Mouse (Mus musculus) MEL (cell line): Measurements from ENCODE around the gene Zfp78. TPM values are rescaled to one million over a fixed set of nuclear protein-coding genes. Genes with fewer than 3 reads are reported as not detected.

ENCODE experiments used
- DNase-seq: peaks from one replicate; pipeline ENCODE4 v3.0.0; 2011; ENCODE audit warnings: low read depth, low spot score
- H3K27ac ChIP-seq: 2 replicates; pipeline ENCODE4 v1.5.1; 2012; ENCODE audit warnings: low read depth, mild to moderate bottlenecking, control low read depth, low read length, moderate library complexity; ENCODE audit not compliant: control insufficient read depth
- H3K27me3 ChIP-seq, 2 experiments: fragments of 150-350 bp in 1 of 2; sonication (generic) in 1 of 2; 2 replicates each; pipeline ENCODE4 v1.6.1; 2012; ENCODE audit warnings: low read length in 2 of 2, mild to moderate bottlenecking in 2 of 2, improper control_type of control experiment in 1 of 2, moderate library complexity in 1 of 2; ENCODE audit not compliant: insufficient read depth in 2 of 2, control insufficient read depth in 1 of 2
- H3K36me3 ChIP-seq, 2 experiments: 2 replicates each; pipeline ENCODE4 v1.6.1; 2012 to 2014; ENCODE audit warnings: low read length in 2 of 2, improper control_type of control experiment in 1 of 2, inconsistent platforms in 1 of 2, mild to moderate bottlenecking in 1 of 2; ENCODE audit not compliant: insufficient read depth in 2 of 2, control insufficient read depth in 1 of 2
- H3K4me1 ChIP-seq, 2 experiments: fragments of 150-350 bp in 1 of 2; sonication (generic) in 1 of 2; 2 replicates each; pipeline ENCODE4 v1.6.1; 2012; ENCODE audit warnings: low read length in 2 of 2, improper control_type of control experiment in 1 of 2, mild to moderate bottlenecking in 1 of 2; ENCODE audit not compliant: insufficient read depth in 2 of 2, control insufficient read depth in 1 of 2
- H3K4me3 ChIP-seq, 2 experiments: fragments of 150-350 bp in 1 of 2; sonication (generic) in 1 of 2; 2 replicates each; pipeline ENCODE4 v1.5.1; 2012; ENCODE audit warnings: low read depth in 2 of 2, low read length in 2 of 2, mild to moderate bottlenecking in 2 of 2, moderate library complexity in 2 of 2, control low read depth in 1 of 2, improper control_type of control experiment in 1 of 2; ENCODE audit not compliant: control insufficient read depth in 1 of 2, insufficient read depth in 1 of 2
- H3K79me2 ChIP-seq: 2 replicates; pipeline ENCODE4 v1.6.1; 2012; ENCODE audit warnings: mild to moderate bottlenecking, low read length, moderate library complexity; ENCODE audit not compliant: control insufficient read depth, poor library complexity, insufficient read depth
- H3K9ac ChIP-seq: 2 replicates; pipeline ENCODE4 v1.6.1; 2012; ENCODE audit warnings: low read depth, mild to moderate bottlenecking, control low read depth, low read length, moderate library complexity; ENCODE audit not compliant: control insufficient read depth, poor library complexity, severe bottlenecking
- H3K9me3 ChIP-seq: fragments of 150-350 bp; sonication (generic); replicated peaks from 2 replicates; pipeline ENCODE4 v1.6.1; 2012; ENCODE audit warnings: mild to moderate bottlenecking, low read length, improper control_type of control experiment, moderate library complexity; ENCODE audit not compliant: insufficient read depth
- E2F4 ChIP-seq: IDR thresholded peaks from 2 replicates; pipeline ENCODE4 v1.6.1; 2011; ENCODE audit warnings: low read depth, low read length, improper control_type of control experiment, borderline replicate concordance
- ETS1 ChIP-seq: IDR thresholded peaks from 2 replicates; pipeline ENCODE4 v1.6.1; 2012; ENCODE audit warnings: low read depth, mild to moderate bottlenecking, inconsistent platforms, low read length, improper control_type of control experiment, moderate library complexity
- GABPA ChIP-seq: IDR thresholded peaks from 2 replicates; pipeline ENCODE4 v1.6.1; 2012; ENCODE audit warnings: low read depth, mild to moderate bottlenecking, inconsistent platforms, low read length, improper control_type of control experiment, moderate library complexity
- GATA1 ChIP-seq: IDR thresholded peaks from 2 replicates; pipeline ENCODE4 v1.6.1; 2011; ENCODE audit warnings: low read depth, low read length, improper control_type of control experiment
- MAZ ChIP-seq: IDR thresholded peaks from 2 replicates; pipeline ENCODE4 v1.6.1; 2012; ENCODE audit warnings: low read depth, mild to moderate bottlenecking, inconsistent platforms, low read length, improper control_type of control experiment
- MXI1 ChIP-seq: IDR thresholded peaks from 2 replicates; pipeline ENCODE4 v1.6.1; 2011; ENCODE audit warnings: mild to moderate bottlenecking, low read depth, low read length, improper control_type of control experiment
- NELFE ChIP-seq: IDR thresholded peaks from 2 replicates; pipeline ENCODE4 v1.6.1; 2011; ENCODE audit warnings: low read depth, low read length, improper control_type of control experiment
- NRF1 ChIP-seq: IDR thresholded peaks from 2 replicates; pipeline ENCODE4 v1.6.1; 2014; ENCODE audit warnings: low read depth, mild to moderate bottlenecking, inconsistent platforms, low read length, improper control_type of control experiment, moderate library complexity; ENCODE audit not compliant: poor library complexity, insufficient read depth, severe bottlenecking
- POLR2A ChIP-seq, 2 experiments: IDR thresholded peaks; 2 replicates each; pipeline ENCODE4 v1.6.1; 2011 to 2012; ENCODE audit warnings: low read length in 2 of 2, mild to moderate bottlenecking in 2 of 2, control low read depth in 1 of 2, improper control_type of control experiment in 1 of 2, low read depth in 1 of 2, moderate library complexity in 1 of 2; ENCODE audit not compliant: control insufficient read depth in 1 of 2, insufficient read depth in 1 of 2, poor library complexity in 1 of 2
- POLR2AphosphoS2 ChIP-seq: IDR thresholded peaks from 2 replicates; pipeline ENCODE4 v1.6.1; 2011; ENCODE audit warnings: low read length, improper control_type of control experiment
- RCOR1 ChIP-seq: IDR thresholded peaks from 2 replicates; pipeline ENCODE4 v1.6.1; 2012; ENCODE audit warnings: low read depth, mild to moderate bottlenecking, inconsistent platforms, low read length, improper control_type of control experiment
- SIN3A ChIP-seq: IDR thresholded peaks from 2 replicates; pipeline ENCODE4 v1.6.1; 2012; ENCODE audit warnings: low read length, improper control_type of control experiment, inconsistent platforms
- SMC3 ChIP-seq: IDR thresholded peaks from 2 replicates; pipeline ENCODE4 v1.6.1; 2011; ENCODE audit warnings: low read depth, low read length, improper control_type of control experiment
- TAL1 ChIP-seq: IDR thresholded peaks from 2 replicates; pipeline ENCODE4 v1.6.1; 2012; ENCODE audit warnings: mild to moderate bottlenecking, inconsistent platforms, low read length, moderate library complexity, mixed read lengths
- TCF12 ChIP-seq: IDR thresholded peaks from 2 replicates; pipeline ENCODE4 v1.6.1; 2014; ENCODE audit warnings: low read depth, mild to moderate bottlenecking, inconsistent platforms, low read length, improper control_type of control experiment, moderate library complexity
- UBTF ChIP-seq: IDR thresholded peaks from 2 replicates; pipeline ENCODE4 v1.6.1; 2012; ENCODE audit warnings: low read depth, mild to moderate bottlenecking, inconsistent platforms, low read length, improper control_type of control experiment, moderate library complexity, borderline replicate concordance; ENCODE audit not compliant: insufficient read depth
- USF2 ChIP-seq, 2 experiments: IDR thresholded peaks; 2 replicates each; pipeline ENCODE4 v1.6.1; 2011 to 2012; ENCODE audit warnings: improper control_type of control experiment in 2 of 2, low read length in 2 of 2, borderline replicate concordance in 1 of 2, inconsistent platforms in 1 of 2, low read depth in 1 of 2, mild to moderate bottlenecking in 1 of 2; ENCODE audit not compliant: insufficient read depth in 1 of 2
- ZMIZ1 ChIP-seq: IDR thresholded peaks from 2 replicates; pipeline ENCODE4 v1.6.1; 2012; ENCODE audit warnings: low read depth, mild to moderate bottlenecking, inconsistent platforms, low read length, improper control_type of control experiment, moderate library complexity
- ZNF384 ChIP-seq: IDR thresholded peaks from 2 replicates; pipeline ENCODE4 v1.6.1; 2012; ENCODE audit warnings: low read depth, mild to moderate bottlenecking, inconsistent platforms, low read length, improper control_type of control experiment
- polyA plus RNA-seq, 2 experiments: library from polyadenylated mRNA; stranded (reverse) in 1 of 2; unstranded in 1 of 2; fragments of >175 nt in 1 of 2; fragments of >200 nt in 1 of 2; gene quantifications; 2 replicates each; pipeline versions ENCODE4 v1.2.1 to v1.2.4; 2012; ENCODE audit warnings: low replicate concordance in 2 of 2, low read depth in 1 of 2; ENCODE audit not compliant: insufficient read length in 2 of 2, insufficient read depth in 1 of 2, missing spikeins in 1 of 2
- total RNA-seq: library from RNA; depleted of rRNA; stranded (reverse); fragments of 300-350 nt; gene quantifications from 2 replicates; pipeline ENCODE4 v1.2.3, GENCODE M21; 2012; rRNA removed

Gene Zfp78
- total RNA-seq (0.42 and 0.50 TPM in 2 replicates), polyA plus RNA-seq (under 1 TPM in 1 of 2 experiments, not detected in 1; 0.67 TPM)

DNA sequence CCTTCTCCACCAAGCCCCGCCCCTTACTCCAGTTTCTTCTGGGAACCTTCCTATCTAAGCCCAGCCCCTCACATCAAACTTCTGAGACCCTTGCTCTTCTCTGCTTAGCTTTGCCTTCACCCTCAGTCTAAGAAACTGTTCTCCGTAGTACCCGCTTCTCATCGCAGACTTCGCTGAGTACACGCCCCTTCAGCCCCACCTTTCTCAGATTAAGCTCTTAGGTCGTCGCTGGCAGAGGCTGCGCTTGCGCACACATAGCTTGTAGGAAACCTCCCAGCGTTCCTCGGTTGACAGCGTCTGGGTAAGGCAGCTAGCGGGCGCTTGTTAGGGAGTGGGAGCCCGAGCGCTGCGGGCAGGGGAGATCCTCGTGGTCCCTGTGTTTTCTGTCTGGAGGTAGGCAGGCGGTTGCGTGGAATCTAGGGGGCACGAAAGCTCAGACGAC is at the start of gene Zfp78:
Gene Zfp78, plus strand, starts transcription at position 234 of the 442 bp plus-strand sequence.
- H3K4me1 ChIP-seq: peaks cover 2 to 5% of the 10 kb centered on the region in 2 experiments; a peak in 3 of 4 replicates
- peak; percentile 97 for DNase-seq
- TF ChIP-seq UBTF: no peak
- 0 out of 2 replicates have a peak, but pooled peaks have one; percentile 33 for TF ChIP-seq ZMIZ1
- TF ChIP-seq TCF12: 0 out of 2 replicates have a peak, but pooled peaks have one; percentile 3
- TF ChIP-seq POLR2A (IDR thresholded peaks at IDR 0.05; ENCODE audit: control insufficient read depth in 1 of 2, insufficient read depth in 1 of 2, low read depth in 1 of 2, low read length in 2 of 2, poor library complexity in 1 of 2): peak; percentile 49 to 66; a peak in 1 of 4 replicates
- TF ChIP-seq NELFE: peak; percentile 61
- peak; percentile 88 for TF ChIP-seq NRF1
- TF ChIP-seq MAZ: 0 out of 2 replicates have a peak, but pooled peaks have one; percentile 13
- TF ChIP-seq TAL1: no peak
- TF ChIP-seq SIN3A: peak; percentile 81
- TF ChIP-seq GATA1: no peak
- TF ChIP-seq MXI1: peak; percentile 70; the same call in 1 of the 2 replicates

DNA sequence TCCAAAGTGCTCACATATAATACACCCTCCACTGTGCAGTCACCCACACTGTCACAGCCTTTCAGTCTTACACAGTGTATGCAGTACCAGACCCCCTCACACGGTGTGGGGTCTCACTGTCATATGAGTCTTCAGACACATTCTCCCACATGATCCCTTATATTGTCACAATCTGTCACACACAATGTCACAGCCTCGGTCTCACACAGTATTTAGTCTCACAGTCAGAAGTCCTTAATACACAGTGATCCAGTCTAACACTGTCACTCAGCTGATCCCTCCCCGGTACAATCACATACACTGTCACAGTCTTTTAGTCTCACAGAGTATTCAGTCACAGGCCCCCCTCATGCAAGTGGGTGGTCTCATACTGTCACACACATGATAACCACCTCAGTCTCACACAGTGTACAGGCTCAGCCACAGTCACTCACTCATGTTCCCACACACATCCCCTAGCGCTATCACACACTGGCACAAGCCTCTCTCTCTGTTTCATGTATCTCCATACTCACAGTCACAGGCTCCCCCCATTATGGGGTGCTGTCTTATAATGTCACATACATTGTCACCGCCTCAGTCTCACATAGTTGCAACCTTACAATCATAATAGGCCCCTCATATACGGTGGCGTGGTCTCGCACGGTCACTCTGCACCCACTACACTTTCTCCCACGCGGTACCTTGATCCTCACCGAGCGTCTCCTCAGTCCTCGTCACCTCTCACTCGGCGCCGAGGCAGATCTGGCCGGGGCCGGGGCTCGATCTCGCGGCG is 32.4 kb upstream of the Zfp78 start:
- no peaks in the 10 kb centered on the region for H3K36me3 ChIP-seq
- H3K79me2 ChIP-seq: no peaks in the 10 kb centered on the region
- no peaks in the 10 kb centered on the region for H3K4me1 ChIP-seq
- H3K4me3 ChIP-seq: no peak overlapping the region
- H3K27ac ChIP-seq: no peak overlapping the region
- H3K27me3 ChIP-seq: no peaks in the 10 kb centered on the region
- H3K9me3 ChIP-seq: no peaks in the 10 kb centered on the region
- no peak overlapping the region for H3K9ac ChIP-seq
- no peak for TF ChIP-seq GABPA
- TF ChIP-seq USF2 (IDR thresholded peaks at IDR 0.05; ENCODE audit: borderline replicate concordance in 1 of 2, insufficient read depth in 1 of 2, low read depth in 1 of 2, low read length in 2 of 2): no peak
- TF ChIP-seq GATA1: no peak
- no peak for TF ChIP-seq ZMIZ1
- no peak for TF ChIP-seq ZNF384
- no peak for TF ChIP-seq RCOR1
- TF ChIP-seq E2F4: no peak
- TF ChIP-seq ETS1: no peak
- TF ChIP-seq SMC3: no peak
- no peak for TF ChIP-seq POLR2AphosphoS2
- no peak for TF ChIP-seq TAL1
- no peak for DNase-seq

More for the DNA sequence above, at the start of gene Zfp78:
- Histone ChIP-seq H3K9me3 (no peaks in the 10 kb centered on the region), H3K36me3 (peaks cover 0 to 12% of the 10 kb centered on the region in 2 experiments; a peak in 2 of 4 replicates), H3K79me2 (no peaks in the 10 kb centered on the region), H3K4me3 (peak within 1 kb of the TSS; percentile 85 to 97), H3K9ac (peak within 1 kb of the TSS; percentile 79), H3K27ac (peak within 1 kb of the TSS; percentile 67), H3K27me3 (no peaks in the 10 kb centered on the region)
